Mouse (Mus musculus) adrenal gland (tissue): ENCODE results near the gene St6galnac5.

ENCODE experiments used
- intact Hi-C: fragments of 180-260 bp; cut with DNase I; formaldehyde crosslinking; loops from one replicate; pipeline ENCODE4 v1.15.1; 2025

The St6galnac5 gene

GRCm38 (mm10) chr3:152919101-152919500 is 62.9 kb downstream of the St6galnac5 start:
- intact Hi-C loops = no loop called here

- intact Hi-C loops = no loop called here
Measured at GRCm38 (mm10) chr3:152917579-152917978, 64.5 kb downstream of the St6galnac5 start.

GRCm38 (mm10) chr3:152914376-152914775 is 67.7 kb downstream of the St6galnac5 start:
- intact Hi-C loops = no loop called here

GRCm38 (mm10) chr3:152913625-152914024 is 68.4 kb downstream of the St6galnac5 start:
- intact Hi-C loops = no loop called here

- intact Hi-C loops = no loop called here
Measured at GRCm38 (mm10) chr3:152913150-152913549, 68.9 kb downstream of the St6galnac5 start.

GRCm38 (mm10) chr3:152912216-152913101 is 69.6 kb downstream of the St6galnac5 start:
- intact Hi-C loops = no loop called here

- intact Hi-C loops = no loop called here
Measured at GRCm38 (mm10) chr3:152911578-152911977, 70.5 kb downstream of the St6galnac5 start.

- intact Hi-C loops = no loop called here
Measured at GRCm38 (mm10) chr3:152907683-152908082, 74.4 kb downstream of the St6galnac5 start.

GRCm38 (mm10) chr3:152907087-152907486 is 75.0 kb downstream of the St6galnac5 start:
- intact Hi-C loops = no loop called here

GRCm38 (mm10) chr3:152905800-152906199 is 76.2 kb downstream of the St6galnac5 start:
- intact Hi-C loops = no loop called here

- intact Hi-C loops = no loop called here
Measured at GRCm38 (mm10) chr3:152905026-152905425, 77.0 kb downstream of the St6galnac5 start.

- intact Hi-C loops = no loop called here
Measured at GRCm38 (mm10) chr3:152898906-152899305, 83.1 kb downstream of the St6galnac5 start.

- intact Hi-C loops = no loop called here
Measured at GRCm38 (mm10) chr3:152897196-152897595, 84.8 kb downstream of the St6galnac5 start.

- intact Hi-C loops = no loop called here
Measured at GRCm38 (mm10) chr3:152896111-152896510, 85.9 kb downstream of the St6galnac5 start.

- intact Hi-C loops = no loop called here
Measured at GRCm38 (mm10) chr3:152894935-152895334, 87.1 kb downstream of the St6galnac5 start.

GRCm38 (mm10) chr3:152888116-152888515 is 93.9 kb downstream of the St6galnac5 start:
- intact Hi-C loops = no loop called here

- intact Hi-C loops = no loop called here
Measured at GRCm38 (mm10) chr3:152886749-152887148, 95.3 kb downstream of the St6galnac5 start.

GRCm38 (mm10) chr3:152883556-152883955 is 98.5 kb downstream of the St6galnac5 start:
- intact Hi-C loops = no loop called here

- intact Hi-C loops = no loop called here
Measured at GRCm38 (mm10) chr3:152881706-152882105, 100.3 kb downstream of the St6galnac5 start.

- intact Hi-C loops = no loop called here
Measured at GRCm38 (mm10) chr3:152880121-152880835, 101.8 kb downstream of the St6galnac5 start.

GRCm38 (mm10) chr3:152875723-152876290 is 106.2 kb downstream of the St6galnac5 start:
- intact Hi-C loops = no loop called here
